Mouse (Mus musculus) lung, postnatal 0 days (tissue): ENCODE measurements around the gene Rabac1. TPM values are rescaled to one million over a fixed set of nuclear protein-coding genes. Genes with fewer than 3 reads are reported as not detected.

Experiments
- ATAC-seq: fragments of 200-750 bp; cut with Nextera tagmentation; 2 replicates; pipeline ENCODE4 v1.8.0; 2017; ENCODE audit warnings: moderate library complexity
- DNase-seq: peaks from one replicate; pipeline ENCODE4 v3.0.0-alpha.2; 2016; ENCODE audit warnings: low spot score
- H3K27ac ChIP-seq: fragments of 300-500 bp; sonication (generic); 2 replicates; pipeline ENCODE4 v1.5.1; 2014; ENCODE audit warnings: antibody characterized with exemption, mild to moderate bottlenecking, low read length, mixed read lengths
- H3K27me3 ChIP-seq: fragments of 300-500 bp; sonication (generic); replicated peaks from 2 replicates; pipeline ENCODE4 v1.6.1; 2014; ENCODE audit warnings: low read length, mixed read lengths; ENCODE audit not compliant: insufficient read depth
- H3K36me3 ChIP-seq: fragments of 300-500 bp; sonication (generic); 2 replicates; pipeline ENCODE4 v1.6.1; 2014; ENCODE audit warnings: low read length, mixed read lengths; ENCODE audit not compliant: insufficient read depth
- H3K4me1 ChIP-seq: fragments of 300-500 bp; sonication (generic); 2 replicates; pipeline ENCODE4 v1.6.1; 2014; ENCODE audit warnings: antibody characterized with exemption, low read depth, low read length, mixed read lengths; ENCODE audit not compliant: insufficient read depth
- H3K4me2 ChIP-seq: fragments of 300-500 bp; sonication (generic); replicated peaks from 2 replicates; pipeline ENCODE4 v1.6.1; 2014; ENCODE audit warnings: low read depth, mild to moderate bottlenecking, low read length, moderate library complexity, mixed read lengths
- H3K4me3 ChIP-seq: fragments of 300-500 bp; sonication (generic); 2 replicates; pipeline ENCODE4 v1.5.1; 2014; ENCODE audit warnings: low read depth, low read length
- H3K9ac ChIP-seq: fragments of 300-500 bp; sonication (generic); replicated peaks from 2 replicates; pipeline ENCODE4 v1.6.1; 2014; ENCODE audit warnings: low read depth, mild to moderate bottlenecking
- H3K9me3 ChIP-seq: fragments of 300-500 bp; sonication (generic); 2 replicates; pipeline ENCODE4 v1.6.1; 2016; ENCODE audit warnings: low read length, mixed read lengths
- CTCF ChIP-seq: IDR thresholded peaks from 2 replicates; pipeline ENCODE4 v1.5.1; 2016; ENCODE audit warnings: antibody characterized with exemption, mild to moderate bottlenecking
- EP300 ChIP-seq: IDR thresholded peaks from 2 replicates; pipeline ENCODE4 v1.6.1; 2016; ENCODE audit warnings: antibody characterized with exemption, mild to moderate bottlenecking, control low read depth
- WGBS: fragments of 180-500 bp; shearing (Covaris S2); extraction: QIAGEN DNeasy Blood & Tissue Kit; methylation state at CpG from one replicate; pipeline ENCODE4 v1.1.7; 2014; 5-methylcytosine and 5-hydroxymethylcytosine counted together
- polyA plus RNA-seq: library from polyadenylated mRNA; unstranded; fragments of >200 nt; fragmentation: Nextera tagmentation; extraction: Ambion mirVana; gene quantifications from 2 replicates; pipeline ENCODE4 v1.2.1, GENCODE M21; 2015

Rabac1 gene
- polyA plus RNA-seq, 1 experiment from 2014 or later = 561 TPM

GRCm38 (mm10) chr7:24973208-24973607 is 654 bp upstream of the Rabac1 start:
- H3K27me3 ChIP-seq = no peaks in the 10 kb centered on the region
- H3K9me3 ChIP-seq = no peaks in the 10 kb centered on the region
- TF ChIP-seq CTCF (no peak), EP300 (no peak)
- no peak overlapping the region for H3K9ac ChIP-seq
- H3K4me1 ChIP-seq = 0 out of 2 replicates have a peak, but pooled peaks cover 7% of the 10 kb centered on the region
- 71% methylated on average over 4 of the region's 4 CpGs for WGBS
- ATAC-seq = no peak
- no peak overlapping the region for H3K4me2 ChIP-seq
- no peaks in the 10 kb centered on the region for H3K36me3 ChIP-seq
- no peak overlapping the region for H3K4me3 ChIP-seq
- no peak overlapping the region for H3K27ac ChIP-seq
- DNase-seq = no peak

GRCm38 (mm10) chr7:24971261-24971971 is 1.1 kb downstream of the Rabac1 start:
- no peak for TF ChIP-seq EP300
- peak; percentile 84 for TF ChIP-seq CTCF
- no peaks in the 10 kb centered on the region for H3K36me3 ChIP-seq
- peak overlapping the region; percentile 84; the same call in 1 of the 2 replicates for H3K9ac ChIP-seq
- peak; percentile 18 for ATAC-seq
- peak overlapping the region; percentile 80 for H3K27ac ChIP-seq
- 0 out of 2 replicates have a peak, but pooled peaks cover 7% of the 10 kb centered on the region for H3K4me1 ChIP-seq
- DNase-seq = peak; percentile 71
- 6% methylated on average over 19 of the region's 19 CpGs for WGBS
- H3K4me2 ChIP-seq = peak overlapping the region; percentile 68
- H3K4me3 ChIP-seq = peak overlapping the region; percentile 76
- H3K9me3 ChIP-seq = no peaks in the 10 kb centered on the region
- H3K27me3 ChIP-seq = no peaks in the 10 kb centered on the region

GRCm38 (mm10) chr7:24970341-24970740 is 2.2 kb downstream of the Rabac1 start:
- no peak overlapping the region for H3K27ac ChIP-seq
- 92% methylated on average over 3 of the region's 3 CpGs for WGBS
- no peak overlapping the region for H3K9ac ChIP-seq
- ATAC-seq = no peak
- no peak overlapping the region for H3K4me2 ChIP-seq
- H3K9me3 ChIP-seq = no peaks in the 10 kb centered on the region
- no peaks in the 10 kb centered on the region for H3K36me3 ChIP-seq
- TF ChIP-seq EP300 (no peak), CTCF (no peak)
- DNase-seq = no peak
- H3K4me3 ChIP-seq = no peak overlapping the region
- H3K4me1 ChIP-seq = 0 out of 2 replicates have a peak, but pooled peaks cover 7% of the 10 kb centered on the region
- H3K27me3 ChIP-seq = no peaks in the 10 kb centered on the region

- Histone ChIP-seq H3K27ac (no peak overlapping the region), H3K4me2 (no peak overlapping the region), H3K9ac (no peak overlapping the region), H3K9me3 (no peaks in the 10 kb centered on the region), H3K27me3 (no peaks in the 10 kb centered on the region), H3K36me3 (no peaks in the 10 kb centered on the region), H3K4me3 (no peak overlapping the region), H3K4me1 (0 out of 2 replicates have a peak, but pooled peaks cover 7% of the 10 kb centered on the region)
- WGBS = 76% methylated on average over 12 of the region's 12 CpGs
- DNase-seq (no peak), ATAC-seq (no peak)
- TF ChIP-seq EP300 = no peak
- 0 out of 2 replicates have a peak, but pooled peaks have one; percentile 3 for TF ChIP-seq CTCF
Measured at GRCm38 (mm10) chr7:24969805-24970204, 2.7 kb downstream of the Rabac1 start.

- H3K9ac ChIP-seq = no peak overlapping the region
- WGBS = 79% methylated on average over 6 of the region's 6 CpGs
- no peaks in the 10 kb centered on the region for H3K9me3 ChIP-seq
- H3K4me1 ChIP-seq = 0 out of 2 replicates have a peak, but pooled peaks cover 7% of the 10 kb centered on the region
- TF ChIP-seq CTCF = no peak
- no peak for TF ChIP-seq EP300
- H3K36me3 ChIP-seq = no peaks in the 10 kb centered on the region
- DNase-seq (no peak), ATAC-seq (no peak)
- H3K4me3 ChIP-seq = no peak overlapping the region
- H3K27me3 ChIP-seq = no peaks in the 10 kb centered on the region
- H3K27ac ChIP-seq = no peak overlapping the region
- H3K4me2 ChIP-seq = no peak overlapping the region
Measured at GRCm38 (mm10) chr7:24968463-24968862, 4.1 kb downstream of the Rabac1 start.

- Histone ChIP-seq H3K4me3 (no peak overlapping the region), H3K9ac (no peak overlapping the region), H3K36me3 (no peaks in the 10 kb centered on the region), H3K27me3 (no peaks in the 10 kb centered on the region), H3K4me1 (0 out of 2 replicates have a peak, but pooled peaks cover 7% of the 10 kb centered on the region), H3K27ac (no peak overlapping the region), H3K4me2 (no peak overlapping the region), H3K9me3 (no peaks in the 10 kb centered on the region)
- WGBS = 80% methylated on average over 8 of the region's 8 CpGs
- ATAC-seq (no peak), DNase-seq (no peak)
- no peak for TF ChIP-seq EP300
- TF ChIP-seq CTCF = no peak
Measured at GRCm38 (mm10) chr7:24967966-24968365, 4.6 kb downstream of the Rabac1 start.
